Mouse (Mus musculus): ENCODE data around the gene Wwc1. TPM values are rescaled to one million over a fixed set of nuclear protein-coding genes. Genes with fewer than 3 reads are reported as not detected.

Wwc1 gene
- total and polyA plus RNA-seq, 3 experiments, result 0.89 to 8.7 (median 2.0) TPM

GRCm38 (mm10) chr11:35870961-35871360, 109.4 kb downstream of the Wwc1 start (continued):
- no peak for TF ChIP-seq MAZ (IDR thresholded peaks at IDR 0.05; ENCODE audit: low read depth, low read length)
- no peak for TF ChIP-seq RCOR1 (conservative IDR thresholded peaks at IDR 0.05; ENCODE audit: low read depth, low read length)
- TF ChIP-seq USF1 (IDR thresholded peaks at IDR 0.05; ENCODE audit: low read depth, low read length), result peak; percentile 51
- no peak for TF ChIP-seq SMC3 (IDR thresholded peaks at IDR 0.05; ENCODE audit: low read depth, low read length)
- peak; percentile 73 for TF ChIP-seq BHLHE40 (IDR thresholded peaks at IDR 0.05; ENCODE audit: low read depth, low read length)
- no peak for TF ChIP-seq IRF4 (IDR thresholded peaks at IDR 0.05; ENCODE audit: low read depth, low read length)
- no peak for TF ChIP-seq TBP (conservative IDR thresholded peaks at IDR 0.05; ENCODE audit: low read depth, low read length)
- TF ChIP-seq ZKSCAN1 (IDR thresholded peaks at IDR 0.05; ENCODE audit: borderline replicate concordance, low read depth, low read length), result no peak
- no peak for TF ChIP-seq MYC (IDR thresholded peaks at IDR 0.05; ENCODE audit: low read depth, low read length)
- no peak for TF ChIP-seq PAX5 (IDR thresholded peaks at IDR 0.05; ENCODE audit: low read length)
- TF ChIP-seq JUND (conservative IDR thresholded peaks at IDR 0.05; ENCODE audit: low read depth, low read length), result no peak
- no peak for TF ChIP-seq CHD1 (IDR thresholded peaks at IDR 0.05; ENCODE audit: low read depth, low read length)
- TF ChIP-seq ZMIZ1 (IDR thresholded peaks at IDR 0.05; ENCODE audit: low read depth, low read length), result no peak
- peak; percentile 35 for TF ChIP-seq MEF2A (IDR thresholded peaks at IDR 0.05; ENCODE audit: borderline replicate concordance, low read depth, low read length)
- TF ChIP-seq ETS1 (conservative IDR thresholded peaks at IDR 0.05; ENCODE audit: low read depth, low read length), result peak; percentile 13; the same call in 1 of the 2 replicates
- no peak for TF ChIP-seq NRF1 (IDR thresholded peaks at IDR 0.05; ENCODE audit: low read depth, low read length)
- TF ChIP-seq KAT2A (IDR thresholded peaks at IDR 0.05; ENCODE audit: insufficient replicate concordance, low read length), result no peak
- TF ChIP-seq EP300 (IDR thresholded peaks at IDR 0.05; ENCODE audit: low read length), result no peak
- no peak for TF ChIP-seq JUN (IDR thresholded peaks at IDR 0.05; ENCODE audit: insufficient read depth, low read depth, low read length)

GRCm38 (mm10) chr11:35866140-35866539, 114.2 kb downstream of the Wwc1 start:
- in situ Hi-C loops (cut with MboI; ENCODE audit: low pct_ligation_motif_present, low pct_unique_long_range_greater_than_20kb, low sequenced_read_pairs) (loop anchor here (10.0 kb wide), 1 partner anchor 129 kb away; no protein-coding TSS in a partner anchor), dilution Hi-C loops (cut with MboI; ENCODE audit: extremely low pct_ligation_motif_present, extremely low pct_unique_long_range_greater_than_20kb, low sequenced_read_pairs) (no loop called here)
- TF ChIP-seq MYC (IDR thresholded peaks at IDR 0.05; ENCODE audit: low read depth, low read length) (no peak), ZC3H11A (IDR thresholded peaks at IDR 0.05; ENCODE audit: low read depth, low read length) (no peak), HCFC1 (IDR thresholded peaks at IDR 0.05; ENCODE audit: low read depth, low read length) (no peak), RAD21 (IDR thresholded peaks at IDR 0.05; ENCODE audit: low read depth, low read length) (no peak), ZKSCAN1 (IDR thresholded peaks at IDR 0.05; ENCODE audit: borderline replicate concordance, low read depth, low read length) (no peak), RCOR1 (conservative IDR thresholded peaks at IDR 0.05; ENCODE audit: low read depth, low read length) (no peak), IRF4 (IDR thresholded peaks at IDR 0.05; ENCODE audit: low read depth, low read length) (no peak), GABPA (IDR thresholded peaks at IDR 0.05; ENCODE audit: insufficient replicate concordance, low read depth, low read length) (no peak), NELFE (IDR thresholded peaks at IDR 0.05; ENCODE audit: low read depth, low read length) (no peak), POLR2AphosphoS2 (IDR thresholded peaks at IDR 0.05; ENCODE audit: low read depth, low read length) (no peak)
- H3K9me3 ChIP-seq (replicated peaks; ENCODE audit: low read length), result no peaks in the 10 kb centered on the region
- no peak overlapping the region for H3K4me2 ChIP-seq (ENCODE audit: insufficient read depth, low read depth, poor library complexity, severe bottlenecking)
- peaks cover 5 to 12% of the 10 kb centered on the region in 2 experiments for H3K4me1 ChIP-seq (ENCODE audit: control insufficient read depth in 1 of 2, insufficient read depth in 2 of 2)
- no peak overlapping the region for H3K27ac ChIP-seq (ENCODE audit: insufficient read depth, low read depth)
- H3K9ac ChIP-seq (ENCODE audit: insufficient read depth, low read depth), result no peak overlapping the region
- no peak for DNase-seq (ENCODE audit: extremely low read depth)
- H3K36me3 ChIP-seq (replicated peaks in 1 of 2; ENCODE audit: control insufficient read depth in 1 of 2, insufficient read depth in 1 of 2, low read length in 1 of 2), result peaks cover 0 to 49% of the 10 kb centered on the region in 2 experiments
- no peaks in the 10 kb centered on the region for H3K79me2 ChIP-seq (replicated peaks; ENCODE audit: control insufficient read depth, extremely low read depth, insufficient read depth, poor library complexity, severe bottlenecking)
- H3K4me3 ChIP-seq (replicated peaks in 1 of 3; ENCODE audit: low read depth in 2 of 3, low read length in 2 of 3, poor library complexity in 1 of 3), result no peak overlapping the region
- H3K27me3 ChIP-seq (replicated peaks), result no peaks in the 10 kb centered on the region
